Mouse (Mus musculus): ENCODE measurements around the gene Psmc3ip.

Psmc3ip gene

GRCm38 (mm10) chr11:101052751-101053473 lies 42.3 kb downstream of the Psmc3ip start:
- DNase-seq (ENCODE audit: low spot score) = no peak

GRCm38 (mm10) chr11:101051617-101052016 lies 43.6 kb downstream of the Psmc3ip start:
- no peak for DNase-seq (ENCODE audit: low spot score)

GRCm38 (mm10) chr11:101051051-101051493 lies 44.2 kb downstream of the Psmc3ip start:
- no peak for DNase-seq (ENCODE audit: low spot score)

- DNase-seq (ENCODE audit: low spot score) = no peak
Measured at GRCm38 (mm10) chr11:101050359-101050758, 44.9 kb downstream of the Psmc3ip start.

GRCm38 (mm10) chr11:101047502-101047901 lies 47.7 kb downstream of the Psmc3ip start:
- peak; percentile 35 for DNase-seq (ENCODE audit: low spot score)

GRCm38 (mm10) chr11:101046440-101046839 lies 48.8 kb downstream of the Psmc3ip start:
- peak; percentile 27 for DNase-seq (ENCODE audit: low spot score)

- no peak for DNase-seq (ENCODE audit: low spot score)
Measured at GRCm38 (mm10) chr11:101045826-101046225, 49.4 kb downstream of the Psmc3ip start.
